Mouse (Mus musculus) left cerebral cortex, adult 11 months (tissue): ENCODE data around the gene Sgip1.

Experiments
- DNase-seq: peaks from one replicate; pipeline ENCODE4 v3.0.0; 2022; ENCODE audit warnings: low spot score

Gene Sgip1

DNA sequence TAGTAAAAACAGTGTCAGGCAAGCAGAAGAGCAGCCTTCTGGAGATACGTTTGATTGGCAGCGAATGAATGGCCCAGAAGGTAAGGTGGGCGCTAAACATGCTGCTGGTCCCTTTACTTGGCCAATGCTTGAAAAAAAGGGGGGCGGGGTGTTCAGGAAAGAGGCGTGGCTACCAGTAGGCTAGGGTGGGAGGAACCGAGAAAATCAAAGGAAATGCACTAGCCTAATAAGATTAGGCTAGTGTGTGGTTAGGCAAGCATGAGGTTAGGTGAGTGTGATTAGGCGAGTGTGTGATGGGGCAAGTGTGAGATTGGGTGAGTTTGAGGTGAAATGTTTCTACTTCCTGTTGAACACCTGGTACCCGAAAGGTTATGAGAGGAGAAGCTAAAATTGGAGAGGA lies at the start of gene Sgip1:
Gene Sgip1 (plus strand): TSS at position 11 of the 400 bp plus-strand sequence.
- no peak for DNase-seq

DNA sequence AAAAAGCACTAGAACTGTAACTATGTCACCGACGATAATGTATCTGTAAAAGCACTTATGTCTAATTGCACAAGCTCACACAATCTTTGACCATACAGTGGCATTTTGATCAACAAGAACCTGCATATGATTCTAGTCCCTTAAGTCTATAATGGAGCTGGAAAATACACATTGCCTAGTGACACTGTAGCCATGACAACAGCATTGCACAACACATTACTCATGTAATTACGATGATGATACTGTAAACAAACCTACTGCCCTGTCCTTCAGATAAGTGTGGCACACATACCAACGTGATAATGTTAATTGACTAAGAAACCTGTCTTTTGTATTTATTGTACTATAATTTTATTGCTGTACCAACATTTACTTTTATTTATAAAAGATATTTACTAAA lies 49.7 kb upstream of the Sgip1 start:
- DNase-seq, result no peak

DNA sequence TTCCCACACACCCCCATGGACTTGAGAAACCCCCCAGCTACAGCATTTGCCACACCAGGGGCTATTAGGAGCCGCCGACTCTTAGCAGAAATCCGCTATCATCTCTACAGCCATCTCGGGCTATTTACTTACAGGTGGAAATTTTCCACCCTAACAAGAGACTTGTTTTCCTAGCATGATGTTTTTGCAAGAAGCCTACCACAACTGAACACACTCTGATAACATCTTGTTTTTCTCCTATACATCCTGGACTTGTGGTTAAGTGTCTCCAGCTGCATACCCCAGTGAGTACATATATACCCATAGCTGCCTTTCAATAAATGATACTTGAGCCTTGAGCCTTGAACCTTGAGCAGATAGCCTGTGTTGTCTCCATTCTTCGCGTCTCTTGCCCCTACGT lies 43.1 kb upstream of the Sgip1 start:
- no peak for DNase-seq

DNA sequence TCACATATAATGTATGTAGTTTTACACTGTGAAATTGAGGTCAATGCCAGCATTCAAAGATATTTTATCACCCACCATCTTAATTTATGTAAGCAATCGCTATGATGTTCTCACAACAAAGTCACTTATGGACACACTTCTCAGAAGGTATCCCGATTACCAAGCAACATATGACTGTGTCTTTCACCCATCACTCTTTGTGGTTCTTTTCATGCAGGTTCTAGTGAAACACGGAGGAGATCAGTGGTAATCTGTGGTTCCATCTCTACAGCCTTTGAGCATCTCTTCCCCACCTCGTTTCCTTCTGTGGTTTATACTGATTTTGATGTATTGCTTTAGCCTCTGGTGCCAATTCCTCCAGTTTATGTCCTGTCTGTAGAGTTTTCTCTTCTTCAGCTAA lies 29.4 kb upstream of the Sgip1 start:
- no peak for DNase-seq

DNA sequence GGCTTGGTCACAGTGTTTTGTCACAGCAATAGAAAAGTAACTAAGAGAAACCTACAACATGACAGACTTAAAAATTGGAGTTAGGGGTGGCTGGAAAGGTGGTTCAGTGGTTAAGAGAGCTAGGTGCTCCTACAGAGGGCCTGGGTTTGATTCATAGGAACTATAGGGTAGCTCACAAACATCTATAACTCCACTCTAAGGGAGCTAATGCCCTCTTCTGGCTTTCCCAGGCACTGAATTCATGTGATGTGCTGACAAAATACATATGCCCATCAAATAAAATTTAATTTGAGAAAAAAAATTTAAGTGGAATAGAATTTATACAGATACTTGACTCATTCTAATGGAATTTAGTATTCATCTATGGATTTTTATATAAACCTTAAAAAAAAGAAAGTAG lies 25.6 kb upstream of the Sgip1 start:
- DNase-seq, result no peak

DNA sequence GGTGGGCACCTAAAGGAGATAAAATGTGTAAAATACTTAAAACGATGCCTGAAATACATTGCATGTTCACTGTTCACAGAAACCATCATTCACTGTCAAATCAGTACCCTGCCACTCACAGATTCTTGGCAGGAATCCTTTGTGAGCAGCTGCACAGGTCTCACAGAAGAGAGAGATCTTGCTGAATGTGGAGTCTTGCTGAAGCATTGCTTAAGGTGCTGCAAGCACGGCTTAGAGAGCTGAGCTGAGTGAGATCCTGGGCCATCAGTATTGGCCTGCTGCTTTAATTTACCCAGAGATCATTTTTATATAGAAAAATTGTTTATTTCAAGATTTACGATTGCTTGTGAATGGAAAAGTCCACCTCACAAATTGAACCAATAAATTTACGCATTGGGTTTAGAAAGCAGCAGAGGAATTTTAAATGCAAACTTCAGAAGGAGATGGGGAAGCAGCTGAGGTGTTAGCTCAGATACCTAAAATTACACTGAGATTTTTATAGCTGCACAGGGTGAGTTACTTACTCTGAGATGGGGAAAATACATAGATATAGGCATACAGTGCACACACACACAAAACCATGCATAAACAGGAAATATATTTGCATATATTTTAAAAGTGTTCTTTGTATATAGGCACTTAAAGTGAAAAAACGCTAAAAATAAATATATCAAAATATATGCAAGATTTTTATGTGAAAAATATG lies 23.8 kb upstream of the Sgip1 start:
- DNase-seq, result no peak

DNA sequence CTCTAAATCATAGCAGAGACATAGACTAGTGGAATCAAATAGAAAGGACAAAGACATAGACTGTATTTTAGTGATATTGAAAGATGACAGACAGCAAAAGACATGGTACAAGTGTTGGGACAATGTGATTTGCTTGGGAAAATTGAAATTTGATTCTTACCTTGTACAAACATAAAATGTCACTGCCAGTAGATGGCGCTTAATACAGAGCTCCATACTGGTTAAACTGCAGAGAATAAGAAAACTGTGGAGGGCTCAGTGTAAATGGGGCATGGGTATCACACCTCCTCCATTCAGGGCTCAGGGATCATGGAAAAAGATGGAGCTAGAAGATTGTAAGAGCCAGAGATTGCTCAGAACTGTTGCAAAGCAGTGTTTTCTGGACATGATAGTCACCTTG lies 21.6 kb upstream of the Sgip1 start:
- DNase-seq, result peak; percentile 25

DNA sequence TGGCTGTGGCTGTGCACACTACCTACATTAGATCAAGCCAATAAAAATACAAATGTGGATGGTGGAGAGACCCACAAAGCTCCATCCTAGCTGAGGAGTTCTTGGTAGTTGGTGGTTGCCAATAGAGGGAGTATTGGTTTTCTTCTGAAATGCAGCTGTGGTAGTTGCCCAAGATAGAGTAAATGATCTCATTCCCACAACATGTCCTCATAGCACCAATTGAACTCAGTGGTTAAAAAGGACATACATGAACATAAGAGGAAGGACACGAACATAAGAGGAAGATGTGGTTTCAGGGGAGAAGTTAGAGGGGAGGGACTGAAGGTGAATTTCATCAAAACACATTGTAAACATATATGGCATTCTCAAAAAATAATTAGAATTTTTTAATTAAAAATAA lies 21.1 kb upstream of the Sgip1 start:
- no peak for DNase-seq

DNA sequence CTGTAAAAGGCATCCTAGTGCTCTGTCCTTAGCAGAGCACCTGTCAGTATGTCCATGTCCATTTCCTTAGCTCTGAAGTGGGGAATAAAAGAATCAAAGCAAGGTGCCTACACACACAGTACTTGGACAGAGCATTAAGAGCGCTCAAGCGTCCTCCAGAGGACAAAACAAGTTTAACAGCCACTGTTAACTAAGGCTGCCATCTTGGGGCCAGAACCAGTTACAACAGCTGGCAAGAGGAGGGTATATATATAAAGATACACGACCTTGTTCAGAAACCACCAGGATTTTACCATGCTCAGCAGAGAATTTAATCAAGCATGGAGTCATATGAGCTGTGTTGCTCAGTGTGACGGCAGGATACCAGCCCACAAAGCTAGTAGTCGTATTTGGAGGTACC lies 16.7 kb upstream of the Sgip1 start:
- DNase-seq, result no peak

DNA sequence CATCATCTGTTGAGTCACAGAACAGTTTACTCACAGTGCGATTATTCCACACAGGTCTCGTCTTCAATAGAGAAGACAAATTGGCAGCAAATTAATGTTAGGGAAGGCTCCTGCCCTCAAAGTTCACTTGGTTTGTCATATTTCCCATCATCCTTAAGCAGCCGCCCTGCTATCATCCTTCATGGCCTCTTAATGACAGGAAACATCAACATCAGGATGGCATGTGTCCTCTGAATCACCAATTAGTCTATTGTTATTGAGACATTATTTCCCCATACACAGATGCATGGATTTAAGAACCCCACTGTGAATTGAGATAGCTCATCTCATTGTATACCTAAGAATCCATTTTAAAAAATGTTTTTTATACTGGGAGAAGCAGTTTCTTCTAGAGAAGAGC lies 10.1 kb upstream of the Sgip1 start:
- DNase-seq, result no peak

DNA sequence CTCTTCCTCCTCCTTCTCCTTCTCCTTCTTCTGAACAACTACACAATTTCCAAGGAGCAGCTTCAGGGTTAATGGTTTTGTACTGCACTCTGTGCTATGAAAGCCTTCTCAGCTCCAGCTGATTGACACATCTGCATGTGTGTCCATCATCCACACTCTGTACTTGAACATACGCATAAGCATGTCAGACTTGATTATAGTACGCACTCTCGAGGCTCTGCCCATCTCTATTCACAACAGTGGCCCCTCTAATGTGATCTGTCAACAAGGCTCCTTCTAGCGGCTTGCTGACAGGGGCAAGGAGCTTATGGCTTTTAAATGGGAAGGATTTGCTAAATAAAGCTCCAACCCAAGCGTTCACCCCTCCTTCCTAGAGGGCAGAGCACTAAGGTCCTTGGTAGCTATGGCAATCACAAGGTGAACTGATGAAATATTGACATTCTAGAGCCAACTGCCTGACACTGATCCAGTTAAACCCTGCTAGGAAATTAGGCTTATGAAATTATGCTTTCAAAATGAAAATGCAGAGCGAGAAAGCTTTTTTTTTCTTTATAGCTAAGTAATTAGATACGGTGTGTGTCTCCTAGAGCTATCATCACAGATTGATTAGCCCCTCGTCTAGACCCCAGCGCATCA lies 7.0 kb upstream of the Sgip1 start:
- no peak for DNase-seq

DNA sequence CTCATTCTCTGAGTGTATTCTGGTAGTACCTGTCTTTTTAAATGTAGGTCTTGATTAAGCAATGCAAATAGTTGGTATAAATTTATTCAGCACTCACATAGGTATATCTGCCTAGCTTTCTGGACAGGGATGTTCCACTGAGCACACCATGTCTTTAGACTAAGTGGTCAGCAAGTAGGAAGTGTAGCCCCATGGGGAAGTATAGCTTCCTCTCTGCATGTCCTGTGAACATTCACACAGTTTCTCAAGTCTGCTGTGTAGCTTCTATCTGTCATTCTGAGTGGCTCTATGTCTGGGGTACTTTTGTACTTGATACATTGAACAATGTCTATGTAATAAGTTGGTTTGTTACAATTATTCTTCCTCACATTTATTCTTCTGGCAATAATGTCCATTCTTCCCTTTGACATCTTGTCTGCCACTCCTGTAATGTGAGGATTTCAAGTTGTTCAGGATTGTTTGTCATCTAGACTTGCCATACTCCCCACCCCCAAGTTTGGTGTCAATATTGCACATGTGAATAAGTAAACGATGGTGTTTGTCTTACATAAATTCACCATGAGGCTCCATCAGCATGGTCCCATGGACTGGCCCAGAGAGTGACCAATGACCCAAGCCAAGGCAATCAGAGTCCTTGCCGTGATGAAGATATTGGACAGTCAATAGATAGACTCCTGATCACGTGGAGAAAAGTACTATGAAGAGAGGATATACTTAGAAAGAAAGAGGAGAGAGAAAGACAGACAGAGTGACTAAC lies 12.4 kb downstream of the Sgip1 start:
- DNase-seq, result no peak

DNA sequence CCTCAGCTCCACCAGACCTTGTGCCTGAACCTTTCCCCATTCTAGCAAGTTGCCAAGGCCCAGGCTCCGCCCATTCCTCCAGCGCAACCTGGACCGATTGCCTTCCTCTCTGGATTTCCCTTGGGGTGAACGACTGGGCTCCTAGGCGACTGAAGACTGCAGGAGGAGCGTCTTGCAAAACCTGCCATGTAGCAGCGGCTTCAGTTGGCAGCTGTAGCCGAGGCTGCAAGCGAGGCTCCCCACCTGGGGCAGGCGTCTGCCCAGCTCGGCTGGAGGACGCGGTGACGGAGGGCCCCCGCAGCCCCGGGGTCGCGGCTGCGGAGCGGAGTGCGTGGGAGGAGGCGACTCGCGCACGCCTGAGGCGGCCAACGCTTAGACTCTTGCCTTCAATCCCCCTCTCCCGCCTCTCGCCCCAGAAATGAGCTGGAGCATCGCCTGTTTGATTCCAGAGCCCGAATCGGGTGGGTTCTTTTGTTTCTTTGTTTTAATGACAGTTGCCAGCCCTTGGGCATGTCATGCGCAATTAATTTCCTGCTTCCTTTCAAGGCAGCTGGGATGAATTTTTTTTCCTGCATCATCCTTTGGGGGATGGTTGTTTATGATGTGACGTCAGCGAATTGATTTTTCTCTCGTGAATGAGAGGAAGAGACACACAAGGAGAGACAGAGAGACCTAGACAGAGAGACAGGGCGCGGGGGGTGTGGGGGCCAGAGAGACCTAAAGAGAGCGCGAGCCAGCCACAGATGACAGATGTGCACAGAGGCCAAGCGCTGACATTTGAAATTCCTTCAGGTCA lies 18.2 kb downstream of the Sgip1 start:
- peak; percentile 66 for DNase-seq

DNA sequence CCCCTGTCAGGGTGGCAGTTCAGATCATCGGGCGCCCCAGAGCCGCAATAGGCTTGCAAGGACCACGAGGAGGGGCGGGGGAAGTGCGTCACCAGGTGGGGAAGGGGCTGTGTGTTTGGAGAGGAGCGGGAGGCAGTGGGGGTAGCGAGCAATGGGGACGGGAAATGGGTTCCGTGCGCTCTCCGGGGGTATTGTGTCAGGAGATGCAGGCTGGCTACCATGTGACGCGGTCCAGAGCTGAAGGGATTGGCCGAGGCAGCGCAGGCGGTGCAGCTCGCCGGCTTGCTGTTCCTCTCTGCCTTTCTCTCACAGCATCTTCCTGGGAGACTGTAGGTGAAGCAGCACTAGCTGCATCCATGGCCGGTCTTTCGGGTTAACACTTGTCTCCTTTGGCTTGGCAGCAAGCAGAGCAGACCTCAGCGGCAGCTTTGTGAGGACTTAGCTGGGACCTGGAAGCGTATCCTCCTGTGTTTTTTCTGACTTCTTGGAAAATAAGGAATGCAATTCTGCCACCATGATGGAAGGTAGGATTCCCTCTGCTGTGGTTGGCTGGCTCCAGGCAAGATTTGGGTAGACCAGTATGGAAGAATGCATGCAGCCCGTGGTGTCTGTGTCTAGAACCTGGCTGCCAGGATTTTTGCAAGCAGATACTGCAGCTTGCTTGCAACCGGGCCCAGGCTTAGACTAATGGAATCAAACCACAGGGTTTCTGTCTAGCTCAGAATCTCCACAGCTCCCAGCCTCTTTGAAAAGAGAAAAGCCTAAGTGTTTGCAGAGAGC lies 19.1 kb downstream of the Sgip1 start:
- peak; percentile 88 for DNase-seq

DNA sequence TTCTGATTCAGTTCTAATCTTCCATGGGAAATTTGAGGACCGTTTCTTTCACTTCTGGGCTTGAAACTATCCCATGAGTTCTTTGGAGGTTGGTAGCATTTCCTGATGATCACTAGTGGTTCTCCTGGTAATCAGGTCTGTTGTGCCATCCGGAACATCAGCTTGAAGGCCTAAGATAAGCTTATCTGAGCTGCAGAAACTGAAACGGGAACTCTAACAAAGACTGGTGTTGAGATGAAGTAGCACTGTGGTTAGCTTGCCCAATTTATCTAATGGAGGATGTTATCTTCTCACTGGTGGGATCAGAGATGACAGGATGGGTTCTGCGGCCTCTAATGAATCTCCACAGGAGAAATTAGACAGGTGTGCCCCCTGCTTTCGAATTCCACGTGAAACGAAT lies 21.0 kb downstream of the Sgip1 start:
- no peak for DNase-seq

DNA sequence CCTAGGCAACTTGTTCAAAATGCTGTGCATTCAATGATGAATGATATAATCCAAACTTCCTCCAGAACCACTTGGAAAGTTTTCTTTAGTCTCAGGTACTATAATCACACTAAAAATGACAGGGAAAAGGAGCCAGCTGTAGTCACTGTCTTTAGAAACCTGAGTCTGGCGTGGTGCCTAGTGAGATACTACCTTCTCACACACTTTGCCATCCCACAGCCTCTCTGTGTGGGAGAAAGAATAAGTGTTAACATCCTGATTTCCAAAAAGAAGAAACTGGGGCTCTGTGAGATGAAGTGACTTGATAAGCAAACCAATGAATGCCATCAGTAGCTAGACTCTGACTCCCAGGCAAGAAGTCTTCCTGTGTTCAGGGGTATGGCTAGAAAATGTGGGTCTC lies 28.0 kb downstream of the Sgip1 start:
- no peak for DNase-seq

DNA sequence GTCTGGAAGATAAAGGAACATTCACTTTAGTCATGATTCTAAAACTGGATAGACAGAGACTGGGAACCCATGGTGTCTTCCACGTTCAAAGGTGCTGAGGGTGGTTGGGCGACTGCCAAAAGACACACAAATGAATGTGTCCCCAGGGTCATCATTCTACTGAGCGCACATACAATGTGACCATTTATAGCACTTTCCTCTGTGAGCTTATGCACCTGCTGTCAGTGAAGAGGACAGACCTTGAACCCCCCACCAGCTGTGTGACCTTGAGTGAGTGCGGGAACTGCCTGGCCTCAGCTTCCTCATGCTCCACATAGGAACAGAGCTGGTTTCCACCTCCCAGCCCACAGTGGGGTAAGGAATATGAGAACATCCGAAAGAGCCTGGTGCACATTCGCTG lies 28.8 kb downstream of the Sgip1 start:
- no peak for DNase-seq

DNA sequence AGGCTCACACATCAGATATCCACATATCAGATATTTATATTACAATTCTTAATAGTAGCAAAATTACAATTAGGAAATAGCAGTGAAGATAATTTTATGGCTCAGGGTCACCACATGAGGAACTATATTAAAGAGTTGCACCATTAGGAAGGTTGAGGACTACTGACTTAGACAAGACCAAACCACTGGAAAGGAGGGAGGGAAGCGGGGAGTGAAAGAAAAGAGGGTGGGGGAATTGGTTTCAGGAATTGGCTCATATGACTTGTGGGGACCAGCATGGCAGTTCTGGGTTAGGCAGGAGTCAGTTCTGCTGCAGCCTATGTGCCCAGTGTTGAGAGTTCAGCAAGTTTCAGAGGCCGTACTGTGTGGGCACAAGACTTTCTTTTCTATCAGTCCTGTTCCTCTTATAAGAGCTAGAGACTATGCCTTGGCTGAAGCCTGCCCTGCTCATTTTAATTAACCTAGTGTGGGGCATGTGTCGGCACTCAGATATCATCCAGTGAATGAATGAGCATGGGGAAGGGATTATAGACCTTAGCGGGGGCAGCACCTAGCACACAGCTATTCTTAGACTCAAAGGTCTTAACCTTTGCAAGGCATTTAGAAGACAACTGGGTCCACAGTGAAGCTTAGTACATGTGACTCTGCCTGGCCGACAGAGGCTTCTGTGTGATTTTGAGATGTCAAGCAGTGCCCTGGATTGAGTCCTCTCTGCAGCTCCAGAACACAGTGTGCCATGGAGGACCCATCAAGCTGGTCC lies 30.7 kb downstream of the Sgip1 start:
- DNase-seq, result no peak

DNA sequence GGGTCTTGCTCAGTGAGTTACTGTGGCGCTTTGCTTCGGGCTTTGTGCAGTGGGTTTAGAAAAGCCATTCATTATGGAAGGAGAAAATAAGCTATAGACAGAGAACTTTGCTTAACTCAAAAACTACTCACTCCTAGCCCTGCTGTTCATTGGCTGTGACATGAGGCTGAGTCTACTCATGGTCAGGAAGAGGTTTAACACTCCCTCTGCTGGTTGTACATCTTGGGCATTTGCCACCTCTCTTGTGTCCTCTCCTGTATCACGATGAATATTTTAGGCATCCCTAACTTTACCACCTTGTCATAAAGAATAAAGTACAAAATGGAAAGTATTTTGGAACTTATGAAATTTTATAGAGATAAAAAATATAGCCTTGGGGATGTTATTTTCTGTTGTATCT lies 32.1 kb downstream of the Sgip1 start:
- no peak for DNase-seq

DNA sequence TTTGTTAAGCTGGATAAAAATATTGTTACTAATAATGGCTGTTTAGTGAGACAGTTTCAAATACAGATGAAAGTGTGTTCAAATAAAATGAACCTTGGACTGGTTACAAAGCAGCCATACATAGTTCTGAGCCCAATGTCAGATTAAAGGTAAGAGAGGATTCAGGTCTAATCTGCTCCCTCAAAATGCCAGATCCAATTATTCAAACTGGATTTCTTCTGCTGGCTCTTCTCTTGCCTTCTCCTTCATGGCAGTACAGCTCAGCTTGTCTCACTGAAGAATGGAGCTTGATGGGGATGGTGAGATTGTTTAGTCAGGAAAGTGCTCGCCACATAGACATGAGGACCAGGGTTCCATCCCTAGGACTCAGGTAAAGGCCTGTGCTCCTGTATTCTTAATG lies 32.7 kb downstream of the Sgip1 start:
- DNase-seq, result no peak

DNA sequence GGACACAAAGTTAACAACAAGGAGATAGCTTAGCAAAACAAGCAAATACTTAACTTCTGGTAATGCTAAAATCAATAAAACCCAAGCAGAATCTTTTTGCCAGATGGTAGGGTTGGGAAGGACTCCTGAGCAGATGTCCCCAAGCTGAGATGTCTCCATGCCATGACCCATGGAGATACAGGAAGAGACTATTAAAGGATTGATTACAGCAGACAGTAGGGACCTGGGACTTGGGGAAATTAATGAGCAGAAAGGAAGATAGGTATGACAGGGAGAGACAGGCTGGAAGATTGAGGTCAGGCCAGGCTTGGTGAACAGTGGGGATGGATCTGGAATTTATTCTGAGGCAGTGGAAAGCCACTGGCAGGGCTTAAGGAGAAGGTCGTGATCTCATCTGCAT lies 33.5 kb downstream of the Sgip1 start:
- DNase-seq, result no peak
